Mouse (Mus musculus): ENCODE measurements around the gene Vwa5b2. TPM values are rescaled to one million over a fixed set of nuclear protein-coding genes. Genes with fewer than 3 reads are reported as not detected.

Gene Vwa5b2
- polyA plus RNA-seq, 1 experiment from 2014 or later = 0.39 TPM

DNA sequence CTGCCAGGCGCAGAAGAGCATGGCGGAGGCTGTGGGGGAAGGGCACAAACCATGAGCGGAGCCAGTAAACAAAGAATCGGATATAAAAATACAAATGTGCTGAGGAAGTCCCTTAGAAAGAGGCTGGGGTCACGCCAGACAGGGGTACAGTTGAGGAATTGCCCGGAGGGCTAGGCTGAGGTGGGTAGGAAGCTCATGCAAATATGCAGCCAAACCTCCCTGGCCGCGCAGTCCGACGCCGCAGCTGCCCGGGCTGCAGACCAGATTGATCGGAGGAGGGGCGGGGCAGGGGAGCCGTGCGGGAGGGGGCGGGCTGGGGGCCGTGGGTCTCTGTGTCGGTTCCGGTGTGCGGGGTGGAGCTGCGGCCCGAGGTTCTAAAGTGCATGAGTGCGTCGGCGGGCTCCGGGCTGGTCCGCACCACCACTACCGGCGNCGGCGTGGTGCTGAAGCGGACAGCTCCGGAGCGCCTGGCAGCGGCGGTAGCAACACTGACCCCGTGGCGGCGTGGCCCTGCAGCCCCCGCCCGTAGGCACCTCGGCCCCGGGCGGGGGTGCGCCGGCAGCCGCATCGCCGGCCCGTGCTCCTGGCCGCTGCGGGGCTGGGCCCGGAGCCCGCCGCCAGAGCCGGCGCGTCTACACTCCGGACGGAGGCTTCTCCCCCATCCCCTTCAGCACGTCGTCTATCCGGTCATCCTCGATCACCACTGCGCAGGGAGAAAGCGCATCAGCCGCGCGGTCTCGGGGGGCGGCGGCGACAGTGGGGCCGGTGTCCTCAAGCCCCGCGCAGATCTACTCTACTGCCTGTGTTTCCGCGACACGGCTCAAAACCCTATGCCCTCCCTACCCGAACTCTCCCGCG, 30.5 kb downstream of the Vwa5b2 start:
- Histone ChIP-seq H3K4me1 (peaks cover 33% of the 10 kb centered on the region), H3K9me3 (no peaks in the 10 kb centered on the region), H3K27me3 (peaks cover 34% of the 10 kb centered on the region), H3K9ac (no peak overlapping the region), H3K27ac (no peak overlapping the region), H3K4me2 (peak overlapping the region; percentile 100), H3K4me3 (peak overlapping the region; percentile 81), H3K36me3 (0 out of 2 replicates have a peak, but pooled peaks cover 2% of the 10 kb centered on the region)
- 2% methylated on average over 82 of the region's 83 CpGs for WGBS
- peak; percentile 34; the same call in 1 of the 2 replicates for ATAC-seq (ENCODE audit: borderline replicate concordance, extremely low read depth, low FRiP score, low TSS enrichment)

DNA sequence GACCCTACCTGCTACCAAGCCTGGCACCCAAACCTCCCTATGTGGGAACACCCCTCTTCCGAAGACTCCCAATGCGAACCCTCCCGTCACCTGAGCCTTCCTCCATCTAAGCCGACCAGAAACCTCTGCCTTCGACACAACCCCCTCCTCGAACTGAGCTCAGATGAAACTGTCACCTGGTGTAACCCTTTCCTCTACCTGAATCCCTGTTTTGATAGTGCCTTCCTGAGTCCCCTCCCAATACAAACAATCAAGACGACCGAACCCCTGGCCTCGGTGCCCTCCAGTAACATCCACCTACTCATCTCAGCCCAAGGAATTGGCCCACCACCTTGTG, 31.1 kb downstream of the Vwa5b2 start:
- 0 out of 2 replicates have a peak, but pooled peaks cover 2% of the 10 kb centered on the region for H3K36me3 ChIP-seq
- ATAC-seq (ENCODE audit: borderline replicate concordance, extremely low read depth, low FRiP score, low TSS enrichment) = no peak
- H3K4me2 ChIP-seq = peak overlapping the region; percentile 100
- WGBS = 0% methylated on average over 9 of the region's 9 CpGs
- no peak overlapping the region for H3K27ac ChIP-seq
- H3K9me3 ChIP-seq = no peaks in the 10 kb centered on the region
- peaks cover 33% of the 10 kb centered on the region for H3K4me1 ChIP-seq
- peak overlapping the region; percentile 81 for H3K4me3 ChIP-seq
- peaks cover 34% of the 10 kb centered on the region for H3K27me3 ChIP-seq
- H3K9ac ChIP-seq = no peak overlapping the region; the same call in 1 of the 2 replicates

GRCm38 (mm10) chr16:20620751-20621190, 31.5 kb downstream of the Vwa5b2 start:
- Histone ChIP-seq H3K9ac (peak overlapping the region; percentile 66), H3K4me1 (peaks cover 33% of the 10 kb centered on the region), H3K4me2 (peak overlapping the region; percentile 100), H3K27ac (no peak overlapping the region), H3K4me3 (peak overlapping the region; percentile 81), H3K9me3 (no peaks in the 10 kb centered on the region), H3K36me3 (0 out of 2 replicates have a peak, but pooled peaks cover 2% of the 10 kb centered on the region), H3K27me3 (peaks cover 34% of the 10 kb centered on the region)
- peak; percentile 8; the same call in 1 of the 2 replicates for ATAC-seq (ENCODE audit: borderline replicate concordance, extremely low read depth, low FRiP score, low TSS enrichment)
- 2% methylated on average over 32 of the region's 32 CpGs for WGBS

- Histone ChIP-seq H3K27me3 (peaks cover 34% of the 10 kb centered on the region), H3K4me2 (peak within 1 kb of the TSS; percentile 100), H3K9me3 (no peaks in the 10 kb centered on the region), H3K27ac (peak within 1 kb of the TSS; percentile 64), H3K4me3 (peak within 1 kb of the TSS; percentile 81), H3K9ac (peak within 1 kb of the TSS; percentile 66), H3K4me1 (peaks cover 33% of the 10 kb centered on the region), H3K36me3 (0 out of 2 replicates have a peak, but pooled peaks cover 2% of the 10 kb centered on the region)
- 2% methylated on average over 73 of the region's 92 CpGs for WGBS
- ATAC-seq (ENCODE audit: borderline replicate concordance, extremely low read depth, low FRiP score, low TSS enrichment) = peak; percentile 62
Observed at GRCm38 (mm10) chr16:20621191-20621990, 32.1 kb downstream of the Vwa5b2 start, which contains the start of gene Camk2n2. Camk2n2 (minus strand) TSS chr16:20621287.

- under 1% methylated on average over 34 of the region's 37 CpGs for WGBS
- H3K4me1 ChIP-seq = peaks cover 33% of the 10 kb centered on the region
- peak overlapping the region; percentile 64 for H3K27ac ChIP-seq
- 0 out of 2 replicates have a peak, but pooled peaks cover 2% of the 10 kb centered on the region for H3K36me3 ChIP-seq
- no peaks in the 10 kb centered on the region for H3K9me3 ChIP-seq
- peak overlapping the region; percentile 81 for H3K4me3 ChIP-seq
- H3K9ac ChIP-seq = peak overlapping the region; percentile 66
- ATAC-seq (ENCODE audit: borderline replicate concordance, extremely low read depth, low FRiP score, low TSS enrichment) = peak; percentile 73
- H3K27me3 ChIP-seq = peaks cover 34% of the 10 kb centered on the region
- H3K4me2 ChIP-seq = peak overlapping the region; percentile 100
Observed at GRCm38 (mm10) chr16:20621991-20622685, 32.9 kb downstream of the Vwa5b2 start.

- no peak overlapping the region for H3K4me3 ChIP-seq
- H3K27ac ChIP-seq = no peak overlapping the region
- no peaks in the 10 kb centered on the region for H3K9me3 ChIP-seq
- 33% methylated on average over 2 of the region's 2 CpGs for WGBS
- peaks cover 33% of the 10 kb centered on the region for H3K4me1 ChIP-seq
- H3K9ac ChIP-seq = no peak overlapping the region
- peaks cover 34% of the 10 kb centered on the region for H3K27me3 ChIP-seq
- H3K36me3 ChIP-seq = no peaks in the 10 kb centered on the region
- no peak for ATAC-seq (ENCODE audit: borderline replicate concordance, extremely low read depth, low FRiP score, low TSS enrichment)
- no peak overlapping the region for H3K4me2 ChIP-seq
Observed at GRCm38 (mm10) chr16:20623211-20623610, 33.9 kb downstream of the Vwa5b2 start.

- Histone ChIP-seq H3K36me3 (no peaks in the 10 kb centered on the region), H3K9me3 (no peaks in the 10 kb centered on the region), H3K4me2 (peak overlapping the region; percentile 94), H3K9ac (no peak overlapping the region), H3K4me1 (peaks cover 13% of the 10 kb centered on the region; the same call in 1 of the 2 replicates), H3K4me3 (no peak overlapping the region), H3K27me3 (peaks cover 29% of the 10 kb centered on the region), H3K27ac (no peak overlapping the region)
- ATAC-seq (ENCODE audit: borderline replicate concordance, extremely low read depth, low FRiP score, low TSS enrichment) = no peak
- 51% methylated on average over 11 of the region's 11 CpGs for WGBS
Observed at GRCm38 (mm10) chr16:20628871-20629391, 39.7 kb downstream of the Vwa5b2 start.

- no peak within 1 kb of the TSS for H3K27ac ChIP-seq
- peak within 1 kb of the TSS; percentile 94 for H3K4me2 ChIP-seq
- peak within 1 kb of the TSS; percentile 53 for H3K4me3 ChIP-seq
- peak; percentile 69; the same call in 1 of the 2 replicates for ATAC-seq (ENCODE audit: borderline replicate concordance, extremely low read depth, low FRiP score, low TSS enrichment)
- H3K27me3 ChIP-seq = peaks cover 29% of the 10 kb centered on the region
- H3K9ac ChIP-seq = peak within 1 kb of the TSS; percentile 58
- H3K36me3 ChIP-seq = no peaks in the 10 kb centered on the region
- peaks cover 13% of the 10 kb centered on the region; the same call in 1 of the 2 replicates for H3K4me1 ChIP-seq
- WGBS = 5% methylated on average over 54 of the region's 54 CpGs
- H3K9me3 ChIP-seq = no peaks in the 10 kb centered on the region
Observed at GRCm38 (mm10) chr16:20629731-20630634, 40.7 kb downstream of the Vwa5b2 start, which contains the start of gene Ece2. Ece2 (plus strand) TSS chr16:20629828.

DNA sequence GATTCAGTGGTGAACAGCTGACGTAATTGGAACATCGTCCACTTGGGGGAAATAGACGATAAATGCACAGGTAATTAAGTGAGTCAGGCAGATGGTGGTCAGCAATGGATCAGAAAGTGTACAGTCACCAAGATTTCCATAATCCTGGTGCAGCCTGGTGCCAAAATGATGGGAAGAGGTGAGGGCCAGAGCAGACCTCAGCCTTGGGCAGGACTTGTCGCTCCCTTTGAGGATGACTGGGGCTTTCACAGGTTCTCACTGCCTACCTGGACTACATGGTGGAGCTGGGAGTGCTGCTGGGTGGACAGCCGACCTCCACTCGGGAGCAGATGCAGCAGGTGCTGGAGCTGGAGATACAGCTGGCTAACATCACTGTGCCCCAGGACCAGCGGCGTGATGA, 48.1 kb downstream of the Vwa5b2 start:
- H3K4me3 ChIP-seq = no peak overlapping the region
- 68% methylated on average over 8 of the region's 8 CpGs for WGBS
- no peaks in the 10 kb centered on the region for H3K27me3 ChIP-seq
- no peak overlapping the region for H3K9ac ChIP-seq
- no peaks in the 10 kb centered on the region for H3K9me3 ChIP-seq
- ATAC-seq (ENCODE audit: borderline replicate concordance, extremely low read depth, low FRiP score, low TSS enrichment) = no peak
- H3K36me3 ChIP-seq = no peaks in the 10 kb centered on the region
- H3K27ac ChIP-seq = no peak overlapping the region
- H3K4me1 ChIP-seq = no peaks in the 10 kb centered on the region
- H3K4me2 ChIP-seq = no peak overlapping the region

- Histone ChIP-seq H3K27ac (no peak overlapping the region), H3K9ac (no peak overlapping the region), H3K4me2 (no peak overlapping the region), H3K27me3 (no peaks in the 10 kb centered on the region), H3K4me3 (no peak overlapping the region), H3K9me3 (no peaks in the 10 kb centered on the region), H3K36me3 (no peaks in the 10 kb centered on the region), H3K4me1 (no peaks in the 10 kb centered on the region)
- 71% methylated on average over 8 of the region's 8 CpGs for WGBS
- ATAC-seq (ENCODE audit: borderline replicate concordance, extremely low read depth, low FRiP score, low TSS enrichment) = no peak
Observed at GRCm38 (mm10) chr16:20638367-20638766, 49.1 kb downstream of the Vwa5b2 start.
